Mouse (Mus musculus): ENCODE data around the gene Myadm. TPM values are rescaled to one million over a fixed set of nuclear protein-coding genes. Genes with fewer than 3 reads are reported as not detected.
A peak's percentile ranks its signal among the peaks of the same experiment; 100 is the strongest.

The Myadm gene
- total RNA-seq, 2 experiments from 2014 or later: 77.1 to 81.5 TPM

- DNase-seq (ENCODE audit: extremely low spot score in 1 of 2, low spot score in 2 of 2): no peak
- intact Hi-C loops (cut with DNase I): loop anchor here (10.0 kb wide), 1 partner anchor 82 kb away; no protein-coding TSS in a partner anchor
Measured at GRCm38 (mm10) chr7:3306400-3306799, 17.5 kb downstream of the Myadm start.

DNA sequence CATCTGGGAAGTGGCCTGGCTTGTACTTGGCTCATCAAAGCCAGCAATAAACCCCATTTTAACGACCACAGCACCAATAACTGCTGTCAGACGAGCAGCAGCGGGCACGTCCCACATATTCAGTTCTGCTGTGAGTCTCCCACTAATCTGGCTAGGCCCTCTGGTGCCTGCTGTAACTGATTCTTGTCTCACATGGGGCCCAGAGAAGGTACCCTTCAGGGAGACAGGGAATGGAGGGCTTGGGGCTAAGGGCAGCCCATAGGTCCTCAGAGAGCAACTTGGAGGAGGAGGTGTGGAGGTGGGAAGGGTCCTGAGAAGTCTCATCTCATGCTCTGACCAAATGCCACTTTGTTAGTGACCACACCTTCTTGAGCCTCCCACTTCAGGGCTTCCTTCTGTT is 19.8 kb downstream of the Myadm start:
- DNase-seq (ENCODE audit: extremely low spot score in 1 of 2, low spot score in 2 of 2): no peak
- intact Hi-C loops (cut with DNase I): loop anchor here (10.0 kb wide), 1 partner anchor 84 kb away; no protein-coding TSS in a partner anchor

DNA sequence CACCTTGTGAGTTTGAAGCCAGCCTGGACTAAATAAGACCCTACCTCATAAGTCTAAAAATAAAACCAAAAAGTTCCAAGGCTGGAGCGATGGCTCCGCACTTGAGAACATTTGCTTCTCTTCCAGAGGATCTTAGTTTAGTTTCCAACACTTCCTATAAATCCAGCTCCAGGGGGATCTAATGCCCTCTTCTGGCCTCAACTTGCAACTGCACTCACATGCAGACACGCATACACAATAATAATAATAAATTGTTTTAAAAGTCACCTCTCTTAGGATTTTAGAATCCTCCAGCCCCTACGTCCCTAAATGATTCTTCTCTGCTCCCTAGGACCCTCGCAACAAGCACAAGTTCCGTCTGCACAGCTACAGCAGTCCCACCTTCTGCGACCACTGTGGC is 21.4 kb downstream of the Myadm start:
- DNase-seq (ENCODE audit: extremely low spot score in 1 of 2, low spot score in 2 of 2): no peak
- intact Hi-C loops (cut with DNase I): no loop called here

- intact Hi-C loops (cut with DNase I): no loop called here
- no peak for DNase-seq (ENCODE audit: extremely low spot score in 1 of 2, low spot score in 2 of 2)
Measured at GRCm38 (mm10) chr7:3313571-3313970, 24.7 kb downstream of the Myadm start.

- intact Hi-C loops (cut with DNase I): no loop called here
- no peak for DNase-seq (ENCODE audit: extremely low spot score in 1 of 2, low spot score in 2 of 2)
Measured at GRCm38 (mm10) chr7:3314121-3314520, 25.2 kb downstream of the Myadm start.

- intact Hi-C loops (cut with DNase I): no loop called here
- no peak for DNase-seq (ENCODE audit: extremely low spot score in 1 of 2, low spot score in 2 of 2)
Measured at GRCm38 (mm10) chr7:3317704-3318103, 28.8 kb downstream of the Myadm start.

DNA sequence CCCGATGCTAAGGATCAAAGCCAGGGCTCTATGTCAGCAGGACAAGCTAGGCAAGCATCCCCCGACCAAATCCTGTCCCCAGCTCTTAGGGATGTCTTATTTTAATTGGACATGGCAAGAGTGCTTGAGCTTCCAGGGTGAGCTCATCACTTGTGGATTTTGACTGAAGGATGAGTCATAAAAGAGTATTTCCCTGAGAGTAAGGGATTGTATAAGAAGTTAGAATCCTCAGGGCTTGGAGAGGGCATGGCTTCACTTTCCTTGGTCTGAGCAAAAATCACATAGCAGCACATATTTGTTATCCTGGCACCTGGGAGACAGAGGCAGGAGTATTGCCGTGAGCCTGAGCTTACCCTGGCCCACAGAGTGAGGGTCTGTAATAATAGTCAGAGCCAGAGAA is 32.0 kb downstream of the Myadm start:
- DNase-seq (ENCODE audit: extremely low spot score in 1 of 2, low spot score in 2 of 2): no peak
- intact Hi-C loops (cut with DNase I): no loop called here

GRCm38 (mm10) chr7:3323826-3324225 is 34.9 kb downstream of the Myadm start:
- intact Hi-C loops (cut with DNase I): no loop called here

GRCm38 (mm10) chr7:3327961-3328360 is 39.1 kb downstream of the Myadm start:
- intact Hi-C loops (cut with DNase I): no loop called here
- no peak for DNase-seq (ENCODE audit: extremely low spot score in 1 of 2, low spot score in 2 of 2)

More at GRCm38 (mm10) chr7:3323826-3324225, 34.9 kb downstream of the Myadm start:
- DNase-seq (ENCODE audit: extremely low spot score in 1 of 2, low spot score in 2 of 2): no peak

GRCm38 (mm10) chr7:3329776-3330546 is 41.1 kb downstream of the Myadm start:
- DNase-seq (ENCODE audit: extremely low spot score in 1 of 2, low spot score in 2 of 2): peak; percentile 80 to 81
- intact Hi-C loops (cut with DNase I): loop anchor here (2.0 kb wide), 1 partner anchor 119 kb away; no protein-coding TSS in a partner anchor

- intact Hi-C loops (cut with DNase I): loop anchor here (2.0 kb wide), 1 partner anchor 118 kb away; no protein-coding TSS in a partner anchor
Measured at GRCm38 (mm10) chr7:3331171-3331570, 42.3 kb downstream of the Myadm start.

DNA sequence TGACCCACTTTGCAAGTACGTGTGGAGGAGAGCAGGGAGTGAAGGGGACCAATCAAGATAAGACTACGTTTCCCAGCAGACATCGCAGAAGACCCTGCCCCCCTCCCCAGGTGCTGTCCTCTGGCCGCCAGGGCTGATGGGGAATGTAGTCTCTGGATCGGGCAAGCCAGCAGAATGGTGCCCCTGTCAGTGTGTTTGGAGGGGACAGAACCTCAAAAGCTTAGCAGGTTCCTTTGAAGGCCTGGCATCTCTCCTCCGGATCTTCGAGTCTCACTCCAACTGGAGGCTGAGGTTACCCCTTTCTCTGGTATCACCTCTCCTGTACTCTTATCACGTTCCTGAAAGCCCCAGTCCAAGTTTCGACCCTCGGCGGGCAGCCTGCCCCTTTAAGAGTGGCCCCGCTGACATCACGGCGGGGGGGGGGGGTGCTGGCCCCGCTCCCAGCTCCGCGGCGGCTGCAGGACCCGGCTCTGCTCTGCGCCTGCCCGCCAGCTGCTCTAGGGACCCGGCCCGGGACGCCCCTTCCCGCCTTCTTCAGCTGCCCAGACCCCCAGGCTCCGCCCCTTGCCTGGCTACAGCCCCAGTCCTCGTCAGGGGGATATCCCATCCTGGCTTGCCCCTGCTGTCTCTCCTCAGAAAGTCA is 42.8 kb downstream of the Myadm start:
- intact Hi-C loops (cut with DNase I): loop anchor here (2.0 kb wide), 1 partner anchor 117 kb away; no protein-coding TSS in a partner anchor

More at GRCm38 (mm10) chr7:3331171-3331570, 42.3 kb downstream of the Myadm start:
- DNase-seq (ENCODE audit: extremely low spot score in 1 of 2, low spot score in 2 of 2): no peak

GRCm38 (mm10) chr7:3332224-3332615 is 43.3 kb downstream of the Myadm start:
- no peak for DNase-seq (ENCODE audit: extremely low spot score in 1 of 2, low spot score in 2 of 2)

More for the DNA sequence above, 42.8 kb downstream of the Myadm start:
- peak; percentile 83 to 90 for DNase-seq (ENCODE audit: extremely low spot score in 1 of 2, low spot score in 2 of 2)

DNA sequence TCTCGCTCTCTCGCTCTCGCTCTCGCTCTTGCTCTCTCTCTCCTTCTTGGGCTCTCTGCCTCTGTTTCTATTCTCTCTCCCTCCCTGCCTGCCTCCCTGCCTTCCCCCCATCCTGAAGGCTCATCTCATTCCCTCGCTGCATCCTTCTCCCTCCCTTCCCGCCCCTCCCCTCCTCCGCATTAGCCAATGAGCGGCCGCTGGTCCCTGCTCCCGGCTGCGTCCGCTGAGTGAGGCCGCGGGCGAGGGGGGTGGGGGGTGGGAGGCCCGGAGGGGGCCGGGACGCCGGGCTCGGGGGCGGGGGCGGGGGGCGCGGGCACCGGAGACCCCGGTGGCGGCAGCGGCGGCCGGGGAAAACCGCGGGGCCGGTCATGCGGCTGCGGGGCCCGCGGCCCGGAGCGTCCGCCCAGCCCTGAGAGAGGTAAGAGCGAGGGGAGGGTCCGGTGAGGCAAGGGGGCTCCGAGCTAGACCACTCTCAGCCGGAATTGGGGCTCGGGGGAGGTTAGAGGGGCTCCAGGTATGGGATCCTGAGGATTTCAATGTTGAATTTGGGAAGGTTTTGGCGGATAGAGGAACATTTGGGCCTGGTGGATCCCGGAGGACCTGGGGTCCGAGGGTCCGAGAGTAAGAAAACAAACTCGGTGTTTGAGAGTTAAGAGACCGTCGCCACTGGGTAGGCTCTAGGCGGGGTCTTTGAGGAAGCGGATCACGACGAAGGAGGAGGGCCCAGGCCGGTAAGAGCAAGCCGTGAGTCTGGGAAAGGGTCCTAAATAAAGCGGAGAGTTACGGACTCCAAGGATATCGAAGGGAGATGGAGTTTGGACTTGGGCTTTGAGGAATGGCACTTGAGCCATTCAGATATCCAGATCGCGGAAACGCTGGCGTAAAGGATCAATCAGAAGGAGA is 44.0 kb downstream of the Myadm start, which contains the start of gene Cacng7:
Gene Cacng7 (plus strand): TSS at position 337 of the 903 bp plus-strand sequence.
- DNase-seq (ENCODE audit: extremely low spot score in 1 of 2, low spot score in 2 of 2): peak in 1 of 2 experiments; percentile 75
- intact Hi-C loops (cut with DNase I): no loop called here

More at GRCm38 (mm10) chr7:3332224-3332615, 43.3 kb downstream of the Myadm start:
- intact Hi-C loops (cut with DNase I): no loop called here

DNA sequence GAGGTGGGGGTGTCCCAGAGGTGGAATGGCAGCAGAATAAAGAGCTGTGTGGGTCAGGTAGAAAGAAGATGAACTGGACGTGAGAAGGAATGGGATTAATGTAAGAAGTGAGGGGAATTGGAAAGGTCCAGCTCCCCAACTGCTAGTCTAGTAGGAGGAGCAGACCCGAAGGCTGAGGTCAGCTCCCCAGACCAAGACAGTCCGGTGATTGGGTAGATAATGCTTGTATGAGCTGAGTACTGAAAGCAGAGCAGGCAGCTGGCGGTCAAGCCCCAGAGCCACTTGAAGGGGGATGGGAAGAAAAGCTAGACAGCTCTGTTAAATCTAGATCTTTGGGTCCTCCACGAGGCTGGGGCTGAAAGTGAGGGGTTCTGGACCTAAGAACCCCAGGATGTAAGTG is 44.7 kb downstream of the Myadm start:
- DNase-seq (ENCODE audit: extremely low spot score in 1 of 2, low spot score in 2 of 2): no peak

DNA sequence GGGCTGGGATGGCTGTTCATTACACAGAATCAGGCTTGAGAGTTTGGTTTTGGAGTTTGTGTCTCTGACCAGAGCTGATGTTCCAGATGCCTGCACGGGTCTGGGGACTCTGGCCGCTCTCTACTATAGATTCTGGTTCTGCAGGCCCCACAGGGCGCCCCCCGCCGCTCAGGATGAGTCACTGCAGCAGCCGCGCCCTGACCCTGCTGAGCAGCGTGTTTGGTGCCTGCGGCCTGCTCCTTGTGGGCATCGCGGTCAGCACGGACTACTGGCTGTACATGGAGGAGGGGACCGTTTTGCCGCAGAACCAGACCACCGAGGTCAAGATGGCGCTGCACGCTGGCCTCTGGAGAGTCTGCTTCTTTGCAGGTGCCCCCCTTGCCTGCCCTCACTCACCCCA is 47.5 kb downstream of the Myadm start:
- no peak for DNase-seq (ENCODE audit: extremely low spot score in 1 of 2, low spot score in 2 of 2)
- intact Hi-C loops (cut with DNase I): no loop called here

More for the DNA sequence above, 44.7 kb downstream of the Myadm start:
- intact Hi-C loops (cut with DNase I): no loop called here

DNA sequence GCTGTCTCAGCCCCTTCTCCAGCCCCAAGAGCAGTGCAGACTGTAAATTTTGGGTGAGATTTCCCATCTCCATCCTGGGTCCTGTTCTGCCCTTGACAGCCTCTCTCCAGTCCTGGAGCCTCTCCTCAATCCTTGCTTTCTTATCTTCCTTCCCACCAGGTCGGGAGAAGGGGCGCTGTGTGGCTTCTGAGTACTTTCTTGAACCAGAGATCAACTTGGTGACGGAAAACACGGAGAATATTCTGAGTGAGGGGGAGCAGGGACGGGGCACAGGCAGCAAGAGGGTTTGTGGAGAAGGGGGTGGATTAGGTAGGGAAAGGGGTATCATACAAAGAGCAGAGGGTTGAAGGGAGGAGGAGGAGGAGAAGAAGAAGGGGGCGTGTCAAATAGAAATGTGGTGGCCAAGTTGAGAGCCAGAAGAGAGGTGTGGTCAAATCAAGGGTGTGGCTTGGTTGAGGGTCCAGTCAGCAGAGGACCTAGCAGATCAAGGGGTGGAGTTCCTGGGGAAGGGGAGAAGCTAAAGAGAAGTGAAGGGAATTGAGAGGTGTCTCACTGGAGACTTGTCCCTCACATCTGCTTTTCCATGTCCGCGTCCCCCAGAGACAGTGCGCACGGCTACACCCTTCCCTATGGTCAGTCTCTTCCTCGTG is 49.5 kb downstream of the Myadm start:
- no peak for DNase-seq (ENCODE audit: extremely low spot score in 1 of 2, low spot score in 2 of 2)
- intact Hi-C loops (cut with DNase I): no loop called here

DNA sequence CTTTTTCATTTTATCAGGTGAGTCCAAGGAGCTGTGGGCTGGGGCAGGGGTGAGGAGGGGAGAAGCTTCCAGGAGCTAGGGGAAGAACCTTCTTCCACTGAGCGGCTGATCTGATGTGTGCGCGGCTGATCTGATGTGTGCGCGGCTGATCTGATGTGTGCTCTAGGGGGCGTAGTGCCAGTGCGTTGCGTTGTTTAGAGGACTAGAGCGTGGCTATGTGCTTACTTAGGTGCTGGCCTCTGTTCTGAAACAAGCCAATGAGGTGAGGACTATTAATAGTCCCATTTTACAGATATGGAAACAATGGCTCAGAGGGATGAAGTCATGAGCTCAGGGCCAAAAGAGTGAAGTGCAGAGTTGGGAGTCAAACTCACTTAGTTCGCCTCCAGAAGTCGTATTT is 50.1 kb downstream of the Myadm start:
- intact Hi-C loops (cut with DNase I): no loop called here

More for the DNA sequence above, 50.1 kb downstream of the Myadm start:
- no peak for DNase-seq (ENCODE audit: extremely low spot score in 1 of 2, low spot score in 2 of 2)
